In the genomic region with DNA sequence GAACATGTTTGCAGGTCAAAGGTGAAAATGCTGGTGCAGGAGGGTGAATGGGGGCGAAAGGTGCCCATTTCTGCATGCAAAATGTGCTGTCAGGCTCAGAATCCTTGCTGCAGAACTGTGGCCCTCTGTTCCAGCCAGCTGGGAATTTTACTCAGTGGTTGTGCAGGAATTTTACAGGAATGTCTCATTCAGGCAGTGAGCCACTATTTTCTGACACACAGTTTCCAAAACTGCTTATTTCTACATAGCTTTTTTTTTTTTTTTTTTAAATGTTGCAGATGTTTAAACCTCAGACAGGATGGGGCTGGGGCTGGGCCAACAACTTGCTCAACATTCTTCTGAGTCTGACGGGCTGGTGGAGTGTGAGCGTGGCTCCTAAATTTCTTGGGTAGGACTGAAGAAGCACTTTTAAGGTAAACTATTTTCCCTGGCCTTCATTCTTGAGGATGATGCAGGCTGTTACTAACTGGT, we compare ENCODE assay signal across 8 mouse cellular contexts. TPM values are rescaled to one million over a fixed set of nuclear protein-coding genes. Genes with fewer than 3 reads are reported as not detected.
DNase-seq lines count a peak whose midpoint lies in the region; TF ChIP-seq lines count a peak whose summit lies in the region.

No protein-coding gene starts in this region.

- H3K4me1 ChIP-seq in bone marrow macrophage, adult 2 months (ENCODE audit: control insufficient read depth, insufficient read depth, low read length): peaks cover 25% of the 10 kb centered on the region

- 0 out of 2 replicates have a peak overlapping the region, but pooled peaks have one; percentile 20 for H3K27ac ChIP-seq in bone marrow macrophage, adult 2 months (ENCODE audit: insufficient read depth, low read depth, low read length)

- DNase-seq in layer of hippocampus, adult 9-11 months: peak; percentile 42
- DNase-seq in layer of hippocampus, adult 9-10 months (ENCODE audit: low spot score): no peak
- peak; percentile 75 for DNase-seq in heart, postnatal 4 days
- peak; percentile 71 for DNase-seq in lung, postnatal 25 days (ENCODE audit: low spot score)
- peak; percentile 69 for DNase-seq in thymus, postnatal 4 days
- no peak for DNase-seq in ovary, postnatal 10 days (ENCODE audit: low spot score)
- no peak for DNase-seq in layer of hippocampus, postnatal 14 days (ENCODE audit: low spot score in 2 of 2)

- H3K4me3 ChIP-seq in bone marrow macrophage, adult 2 months (ENCODE audit: insufficient read depth, low read length): no peak overlapping the region

- TF ChIP-seq POLR2A in bone marrow macrophage, adult 2 months (IDR thresholded peaks at IDR 0.05; ENCODE audit: borderline replicate concordance, low read depth, low read length): no peak

- TF ChIP-seq CTCF in bone marrow macrophage, adult 2 months (IDR thresholded peaks at IDR 0.05; ENCODE audit: low read depth, low read length): no peak

RNA-seq across cellular contexts. Expression of a gene that starts 58.4 kb away (rescaled TPM):
- polyA plus RNA-seq in bone marrow macrophage, adult 2 months (2012; ENCODE audit: insufficient read depth, insufficient read length, missing spikeins): 13.2 and 14.8 TPM in 2 replicates
- 10 to 100 TPM; 14.2 TPM for total RNA-seq in heart, postnatal 4 days (2021)
- total RNA-seq in layer of hippocampus, postnatal 14 days (2021): 10 to 100 TPM; 30.7 to 31.3 TPM

Comparison
In these comparisons a context has a peak if more than half of its experiments do, and no peak if none do; other contexts are left out.
1. DNase-seq: peak in layer of hippocampus, adult 9-11 months (single experiment), heart, postnatal 4 days (single experiment), lung, postnatal 25 days (single experiment) and thymus, postnatal 4 days (single experiment); none in layer of hippocampus, adult 9-10 months (single experiment), ovary, postnatal 10 days (single experiment) and layer of hippocampus, postnatal 14 days (0 of 2).